Mouse (Mus musculus): Measurements from ENCODE around the gene Rnf212.

DNA sequence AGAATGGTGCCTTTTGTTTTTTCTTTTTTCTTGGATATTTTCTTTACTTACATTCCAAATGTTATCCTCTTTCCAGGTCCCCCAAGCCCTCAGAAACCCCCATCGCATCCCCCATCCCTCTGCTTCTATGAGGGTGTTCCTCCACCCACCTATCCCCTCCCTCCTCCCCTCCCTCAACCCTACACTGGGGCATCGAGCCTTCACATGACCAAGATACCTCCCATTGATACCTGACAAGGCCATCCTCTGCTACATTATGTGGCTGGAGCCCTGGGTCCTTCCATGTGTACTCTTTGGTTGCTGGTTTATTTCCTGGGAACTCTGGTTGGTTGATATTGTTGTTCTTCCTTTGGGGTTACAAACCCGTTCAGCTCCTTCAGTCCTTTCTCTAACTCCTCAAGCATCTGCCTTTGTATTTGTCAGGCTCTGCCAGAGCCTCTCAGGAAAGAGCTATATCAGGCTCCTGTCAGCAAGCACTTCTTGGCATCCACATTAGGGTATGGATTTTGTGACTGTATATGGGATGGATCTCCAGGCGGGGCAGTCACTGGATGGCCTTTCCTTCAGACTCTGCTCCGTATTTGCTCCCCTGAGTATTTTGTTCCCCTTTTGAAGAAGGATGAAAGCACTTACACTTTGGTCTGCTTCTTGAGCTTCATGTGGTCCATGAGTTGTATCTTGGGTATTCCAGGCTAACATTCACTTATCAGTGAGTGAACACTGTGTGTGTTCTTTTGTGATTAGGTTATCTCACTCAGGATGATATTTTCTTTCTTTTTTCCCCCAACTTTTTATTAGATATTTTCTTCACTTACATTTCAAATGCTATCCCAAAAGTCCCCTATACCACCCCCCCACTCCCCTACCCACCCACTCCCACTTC, 24.2 kb downstream of the Rnf212 start:
- TF ChIP-seq CTCF (IDR thresholded peaks at IDR 0.05) (no peak), EP300 (IDR thresholded peaks at IDR 0.05) (no peak)
